Mouse (Mus musculus): ENCODE results near the gene E330009J07Rik. TPM values are rescaled to one million over a fixed set of nuclear protein-coding genes. Genes with fewer than 3 reads are reported as not detected.

Gene E330009J07Rik
- polyA plus RNA-seq, 1 experiment from 2014 or later: 9.3 TPM

GRCm38 (mm10) chr6:40439731-40440130 lies 3.8 kb upstream of the E330009J07Rik start:
- H3K9me3 ChIP-seq: no peaks in the 10 kb centered on the region
- no peaks in the 10 kb centered on the region for H3K36me3 ChIP-seq
- no peak overlapping the region for H3K4me2 ChIP-seq (replicated peaks)
- H3K27me3 ChIP-seq: peaks cover 40% of the 10 kb centered on the region
- H3K9ac ChIP-seq: no peak overlapping the region
- 36% methylated on average over 12 of the region's 12 CpGs for WGBS
- no peak overlapping the region for H3K27ac ChIP-seq
- ATAC-seq (ENCODE audit: low FRiP score, low read depth): no peak
- no peak overlapping the region for H3K4me3 ChIP-seq
- H3K4me1 ChIP-seq: peaks cover 2% of the 10 kb centered on the region

DNA sequence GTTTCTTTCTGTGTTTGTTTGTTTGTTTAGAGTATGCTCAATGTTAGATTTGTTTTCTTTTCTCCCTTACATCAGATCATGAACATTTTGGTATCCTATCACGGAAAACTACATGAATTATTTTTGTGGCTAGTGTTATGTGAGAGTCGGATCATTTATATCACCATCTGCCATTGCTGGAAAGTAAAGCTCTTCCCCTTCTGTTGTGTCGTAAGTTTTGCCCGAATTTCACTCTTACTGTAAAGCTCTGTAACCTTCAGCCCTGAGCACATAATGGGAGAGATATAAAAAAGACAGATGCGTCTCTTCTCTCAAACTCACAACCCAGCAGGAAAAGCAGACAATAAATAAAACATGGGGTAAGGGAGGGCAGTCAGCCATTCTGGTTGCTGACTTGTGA lies 3.0 kb upstream of the E330009J07Rik start, which contains the start of gene Wee2:
Gene Wee2 (plus strand): TSS at position 153 of the 400 bp plus-strand sequence.
- ATAC-seq (ENCODE audit: low FRiP score, low read depth): no peak
- Histone ChIP-seq H3K36me3 (no peaks in the 10 kb centered on the region), H3K9ac (no peak within 1 kb of the TSS), H3K4me1 (peaks cover 9% of the 10 kb centered on the region), H3K4me2 (replicated peaks) (no peak within 1 kb of the TSS), H3K27me3 (peaks cover 40% of the 10 kb centered on the region), H3K4me3 (no peak within 1 kb of the TSS), H3K9me3 (no peaks in the 10 kb centered on the region), H3K27ac (no peak within 1 kb of the TSS)
- 75% methylated on average over 5 of the region's 5 CpGs for WGBS

DNA sequence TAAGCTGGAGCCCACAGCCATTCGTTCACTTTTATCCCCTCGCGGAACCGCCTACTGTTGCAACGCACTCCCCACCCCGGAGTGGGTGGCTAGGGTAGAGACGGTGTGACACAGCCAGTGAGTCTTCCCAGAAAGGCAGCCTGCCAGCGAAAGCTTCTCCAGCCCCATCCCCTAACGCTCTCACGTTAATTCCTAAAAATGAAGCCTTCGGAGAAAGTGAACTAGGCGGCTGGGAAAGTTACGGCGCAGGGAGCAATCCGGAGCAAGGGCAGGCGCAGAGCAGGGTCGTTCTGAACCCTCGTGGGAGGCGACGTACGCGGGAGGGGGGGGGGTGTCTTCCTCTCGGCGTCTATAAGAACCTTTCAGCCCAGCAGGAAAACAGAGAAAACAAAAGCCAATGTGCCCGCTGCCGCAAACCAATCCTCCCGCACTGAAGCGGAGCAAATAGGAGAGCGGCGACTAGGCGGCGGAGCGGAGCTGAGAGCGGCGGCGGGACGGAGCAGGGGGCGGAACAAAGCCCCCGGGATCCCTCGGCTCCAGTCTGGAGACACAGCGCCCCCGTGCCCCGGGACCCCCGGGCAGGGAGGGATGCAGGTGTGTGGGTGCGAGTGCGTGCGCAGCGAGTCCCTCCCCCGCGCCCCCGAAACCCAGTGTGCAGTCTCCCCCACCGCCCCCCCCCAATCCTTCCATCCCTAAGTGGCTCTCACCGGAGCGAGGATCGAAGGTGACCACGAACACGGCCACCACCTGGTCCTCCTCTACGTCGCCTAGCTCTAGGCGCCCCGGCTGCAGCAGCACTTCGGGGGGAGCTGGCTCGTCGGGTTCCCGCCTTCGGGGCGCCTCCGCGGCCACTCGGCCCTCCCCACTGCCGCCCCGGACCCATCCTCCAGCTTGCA lies 536 bp downstream of the E330009J07Rik start:
- peak overlapping the region; percentile 78 for H3K4me3 ChIP-seq
- peaks cover 24% of the 10 kb centered on the region for H3K27me3 ChIP-seq
- peak overlapping the region; percentile 39; the same call in 1 of the 2 replicates for H3K27ac ChIP-seq
- no peaks in the 10 kb centered on the region for H3K36me3 ChIP-seq
- under 1% methylated on average over 69 of the region's 72 CpGs for WGBS
- H3K9ac ChIP-seq: peak overlapping the region; percentile 86
- peak overlapping the region; percentile 89 for H3K4me2 ChIP-seq (replicated peaks)
- H3K4me1 ChIP-seq: peaks cover 22% of the 10 kb centered on the region
- peak; percentile 73 for ATAC-seq (ENCODE audit: low FRiP score, low read depth)
- no peaks in the 10 kb centered on the region for H3K9me3 ChIP-seq

- H3K9me3 ChIP-seq: no peaks in the 10 kb centered on the region
- peak overlapping the region; percentile 89 for H3K4me2 ChIP-seq (replicated peaks)
- H3K9ac ChIP-seq: peak overlapping the region; percentile 86
- H3K27ac ChIP-seq: no peak overlapping the region
- no peaks in the 10 kb centered on the region for H3K36me3 ChIP-seq
- peaks cover 18% of the 10 kb centered on the region for H3K27me3 ChIP-seq
- H3K4me3 ChIP-seq: peak overlapping the region; percentile 78
- H3K4me1 ChIP-seq: peaks cover 22% of the 10 kb centered on the region
- WGBS: 9% methylated on average over 7 of the region's 7 CpGs
- ATAC-seq (ENCODE audit: low FRiP score, low read depth): no peak
These were observed 1.2 kb downstream of the E330009J07Rik start for GRCm38 (mm10) chr6:40434697-40435096.

DNA sequence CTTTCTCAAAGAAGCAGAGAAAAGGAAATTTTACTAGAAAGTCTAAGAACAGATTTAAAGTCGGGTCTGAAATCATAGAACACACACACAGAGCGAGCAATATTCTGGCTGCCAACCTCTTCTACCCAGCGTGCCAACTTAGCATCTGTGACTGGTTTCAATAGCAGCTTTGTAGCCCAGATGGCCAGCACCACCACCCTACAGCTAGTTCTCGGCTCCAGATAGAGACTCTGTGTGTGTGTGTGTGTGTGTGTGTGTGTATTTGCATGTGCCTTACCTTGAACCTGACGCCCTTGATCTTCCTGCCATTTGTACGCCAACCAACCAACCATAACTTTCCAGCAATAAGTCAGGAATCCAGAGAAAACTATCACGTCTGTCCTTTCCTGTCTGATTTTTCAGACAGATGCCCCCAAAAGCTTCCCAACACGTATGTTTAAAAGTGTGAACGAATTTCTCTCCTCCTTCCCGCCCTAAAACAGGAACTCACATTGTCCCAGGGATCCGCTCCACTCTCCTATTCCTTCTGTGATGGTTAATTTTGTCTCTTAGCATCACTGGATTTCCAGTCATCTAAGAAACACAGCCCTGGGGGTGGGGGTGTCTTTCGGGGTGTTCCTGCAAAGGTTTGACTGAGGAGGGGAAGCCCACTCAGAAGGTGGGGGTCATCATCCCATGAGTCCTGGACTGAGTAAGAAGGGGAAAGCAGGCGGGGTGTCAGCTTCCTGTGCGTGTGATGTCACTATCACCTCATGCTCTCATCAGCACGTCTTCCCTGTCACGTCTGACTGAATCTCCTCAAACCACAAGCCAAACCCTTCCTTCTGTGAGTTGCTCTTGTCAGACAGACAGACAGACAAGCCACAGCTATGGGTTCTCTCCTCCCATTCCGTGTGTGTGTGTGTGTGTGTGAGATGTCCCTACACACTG lies 3.3 kb downstream of the E330009J07Rik start:
- H3K9me3 ChIP-seq: no peaks in the 10 kb centered on the region
- H3K9ac ChIP-seq: no peak overlapping the region
- WGBS: 86% methylated on average over 17 of the region's 17 CpGs
- H3K27ac ChIP-seq: no peak overlapping the region
- H3K4me1 ChIP-seq: peaks cover 22% of the 10 kb centered on the region
- H3K4me3 ChIP-seq: no peak overlapping the region
- ATAC-seq (ENCODE audit: low FRiP score, low read depth): no peak
- H3K27me3 ChIP-seq: peaks cover 2% of the 10 kb centered on the region; the same call in 1 of the 2 replicates
- no peak overlapping the region for H3K4me2 ChIP-seq (replicated peaks)
- H3K36me3 ChIP-seq: no peaks in the 10 kb centered on the region

GRCm38 (mm10) chr6:40431812-40432211 lies 4.1 kb downstream of the E330009J07Rik start:
- H3K4me1 ChIP-seq: peaks cover 22% of the 10 kb centered on the region
- no peaks in the 10 kb centered on the region for H3K9me3 ChIP-seq
- no peaks in the 10 kb centered on the region for H3K27me3 ChIP-seq
- no peak overlapping the region for H3K4me2 ChIP-seq (replicated peaks)
- H3K9ac ChIP-seq: no peak overlapping the region
- no peak for ATAC-seq (ENCODE audit: low FRiP score, low read depth)
- no peaks in the 10 kb centered on the region for H3K36me3 ChIP-seq
- H3K27ac ChIP-seq: no peak overlapping the region
- no peak overlapping the region for H3K4me3 ChIP-seq

DNA sequence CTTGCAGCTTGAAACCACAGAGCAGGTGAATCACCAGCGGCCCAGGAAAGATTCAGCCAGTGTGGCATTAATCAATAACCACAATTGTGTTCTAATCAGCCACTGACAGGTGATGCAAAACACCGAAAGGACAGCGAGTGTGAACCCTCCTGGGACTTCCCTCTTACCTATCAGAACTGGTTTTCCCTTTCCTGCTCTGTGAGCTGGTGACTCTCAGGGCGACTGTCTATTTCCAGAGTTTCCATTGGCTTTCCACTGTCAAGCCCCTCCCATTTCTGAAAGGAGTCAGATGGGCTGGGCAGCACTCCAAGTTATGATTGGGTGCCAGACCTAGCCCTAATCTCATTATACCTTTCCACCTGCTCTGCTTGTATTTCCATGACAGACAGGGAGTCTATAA lies 4.6 kb downstream of the E330009J07Rik start:
- Histone ChIP-seq H3K27me3 (no peaks in the 10 kb centered on the region), H3K4me1 (peaks cover 22% of the 10 kb centered on the region), H3K36me3 (no peaks in the 10 kb centered on the region), H3K4me3 (no peak overlapping the region), H3K27ac (no peak overlapping the region), H3K4me2 (replicated peaks) (no peak overlapping the region), H3K9me3 (no peaks in the 10 kb centered on the region), H3K9ac (no peak overlapping the region)
- ATAC-seq (ENCODE audit: low FRiP score, low read depth): no peak
- whole genome bisulfite sequencing: 60% methylated on average over 4 of the region's 4 CpGs

DNA sequence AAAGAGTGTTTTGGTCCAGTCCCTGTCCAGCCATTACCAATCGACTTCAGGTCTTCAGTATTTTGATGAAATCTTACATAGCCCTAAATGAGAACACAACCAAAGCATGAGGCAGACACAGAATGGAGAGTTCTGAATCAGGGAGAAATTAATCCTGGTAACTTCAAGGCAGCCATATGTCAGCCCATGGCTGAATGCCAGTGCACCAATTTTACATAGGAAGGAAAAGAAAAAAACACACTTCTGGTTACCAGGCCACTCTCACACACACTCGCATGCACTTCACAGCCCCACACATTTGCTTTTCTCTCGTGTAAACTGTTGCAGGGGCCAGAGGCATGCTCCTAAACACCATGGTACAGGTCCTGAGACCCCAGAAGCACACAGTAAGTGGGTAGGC lies 5.1 kb downstream of the E330009J07Rik start:
- Histone ChIP-seq H3K4me2 (replicated peaks) (no peak overlapping the region), H3K36me3 (no peaks in the 10 kb centered on the region), H3K27me3 (no peaks in the 10 kb centered on the region), H3K4me1 (peaks cover 22% of the 10 kb centered on the region), H3K27ac (no peak overlapping the region), H3K4me3 (no peak overlapping the region), H3K9me3 (no peaks in the 10 kb centered on the region), H3K9ac (no peak overlapping the region)
- no peak for ATAC-seq (ENCODE audit: low FRiP score, low read depth)
- 66% methylated on average over 3 of the region's 3 CpGs for WGBS

GRCm38 (mm10) chr6:40430251-40430650 lies 5.7 kb downstream of the E330009J07Rik start:
- Histone ChIP-seq H3K9ac (no peak overlapping the region), H3K36me3 (no peaks in the 10 kb centered on the region), H3K27me3 (no peaks in the 10 kb centered on the region), H3K4me1 (peaks cover 22% of the 10 kb centered on the region), H3K9me3 (no peaks in the 10 kb centered on the region), H3K4me2 (replicated peaks) (no peak overlapping the region), H3K27ac (no peak overlapping the region), H3K4me3 (no peak overlapping the region)
- WGBS: 91% methylated on average over 3 of the region's 3 CpGs
- ATAC-seq (ENCODE audit: low FRiP score, low read depth): no peak

DNA sequence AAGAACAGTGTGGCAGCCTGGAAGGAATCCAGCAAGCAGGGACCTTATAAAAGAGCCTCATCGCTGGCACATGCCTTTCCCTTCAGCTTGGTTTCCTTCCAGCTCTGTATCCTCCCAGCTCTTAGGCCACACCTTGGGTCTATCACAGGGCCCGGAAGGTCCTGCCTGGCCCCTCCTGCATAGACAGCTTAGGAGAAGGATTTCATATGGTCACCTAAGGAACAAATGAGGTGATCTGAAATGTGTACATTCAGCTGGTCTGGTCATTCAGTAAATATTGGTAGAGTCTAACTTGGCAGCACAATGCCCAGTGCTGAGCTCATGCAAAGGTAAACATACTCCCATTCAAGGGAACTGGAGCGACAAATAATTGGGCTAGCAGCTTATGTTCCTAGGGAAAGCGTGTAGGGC lies 6.4 kb downstream of the E330009J07Rik start:
- H3K4me3 ChIP-seq: no peak overlapping the region
- ATAC-seq (ENCODE audit: low FRiP score, low read depth): no peak
- peaks cover 17% of the 10 kb centered on the region for H3K4me1 ChIP-seq
- no peaks in the 10 kb centered on the region for H3K27me3 ChIP-seq
- H3K9ac ChIP-seq: no peak overlapping the region
- no peaks in the 10 kb centered on the region for H3K9me3 ChIP-seq
- WGBS: 85% methylated on average over 4 of the region's 4 CpGs
- no peaks in the 10 kb centered on the region for H3K36me3 ChIP-seq
- H3K27ac ChIP-seq: no peak overlapping the region
- H3K4me2 ChIP-seq (replicated peaks): no peak overlapping the region

DNA sequence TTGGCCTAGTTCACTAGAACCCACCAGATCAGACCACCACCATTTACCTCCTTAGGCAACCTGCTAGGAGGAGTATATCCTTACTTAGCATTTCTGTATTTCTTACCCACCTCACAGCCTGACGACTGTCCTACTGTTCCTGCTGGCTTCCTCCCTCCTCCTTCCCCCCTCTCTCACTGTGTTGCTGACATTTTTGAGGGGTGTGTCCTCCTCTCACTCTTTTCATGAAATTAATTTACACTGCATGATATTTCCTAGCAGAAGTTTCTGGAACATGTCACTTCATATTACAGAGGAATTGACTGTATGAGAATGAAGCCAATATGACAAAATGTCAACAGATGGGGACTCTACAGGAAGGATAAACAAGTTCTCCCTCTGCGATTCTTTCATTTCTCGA lies 7.2 kb downstream of the E330009J07Rik start:
- H3K36me3 ChIP-seq: no peaks in the 10 kb centered on the region
- peaks cover 11% of the 10 kb centered on the region; the same call in 1 of the 2 replicates for H3K4me1 ChIP-seq
- H3K9me3 ChIP-seq: no peaks in the 10 kb centered on the region
- WGBS: 76% methylated on average over 3 of the region's 3 CpGs
- no peak overlapping the region for H3K27ac ChIP-seq
- no peak for ATAC-seq (ENCODE audit: low FRiP score, low read depth)
- no peak overlapping the region for H3K9ac ChIP-seq
- H3K4me3 ChIP-seq: no peak overlapping the region
- H3K4me2 ChIP-seq (replicated peaks): no peak overlapping the region
- H3K27me3 ChIP-seq: no peaks in the 10 kb centered on the region

DNA sequence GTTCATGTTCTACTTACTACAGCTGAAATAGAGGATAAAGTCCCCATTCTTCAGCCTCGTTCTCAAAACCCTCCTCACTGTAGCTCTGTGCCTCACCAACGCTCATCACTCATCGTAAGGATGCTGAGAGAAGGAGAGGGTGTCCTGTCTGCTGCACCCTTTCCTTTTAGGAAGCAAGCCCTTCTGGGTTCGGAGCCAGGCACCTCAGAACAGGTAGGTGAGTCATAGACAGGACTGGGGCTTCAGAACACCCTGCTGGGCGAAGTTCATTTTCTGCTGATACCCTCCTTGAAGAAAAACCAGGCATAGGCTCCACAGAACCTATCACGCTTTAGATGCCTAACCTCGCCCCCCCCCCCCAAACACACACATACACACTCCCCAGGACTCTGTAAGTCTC lies 8.5 kb downstream of the E330009J07Rik start:
- no peak overlapping the region for H3K4me2 ChIP-seq (replicated peaks)
- no peaks in the 10 kb centered on the region for H3K9me3 ChIP-seq
- H3K36me3 ChIP-seq: no peaks in the 10 kb centered on the region
- no peaks in the 10 kb centered on the region for H3K27me3 ChIP-seq
- ATAC-seq (ENCODE audit: low FRiP score, low read depth): no peak
- no peak overlapping the region for H3K27ac ChIP-seq
- 80% methylated on average over 7 of the region's 7 CpGs for WGBS
- no peak overlapping the region for H3K9ac ChIP-seq
- peaks cover 7% of the 10 kb centered on the region; the same call in 1 of the 2 replicates for H3K4me1 ChIP-seq
- no peak overlapping the region for H3K4me3 ChIP-seq

All from limb, embryonic 13.5 days (tissue).